Mouse (Mus musculus): ENCODE measurements at regions not wholly inside any gene's neighbourhood (a gene's known extent, or its start where the extent isn't known, plus 50 kb on each side); places are given as distances from the start of the nearest gene placed in this dataset.

DNA sequence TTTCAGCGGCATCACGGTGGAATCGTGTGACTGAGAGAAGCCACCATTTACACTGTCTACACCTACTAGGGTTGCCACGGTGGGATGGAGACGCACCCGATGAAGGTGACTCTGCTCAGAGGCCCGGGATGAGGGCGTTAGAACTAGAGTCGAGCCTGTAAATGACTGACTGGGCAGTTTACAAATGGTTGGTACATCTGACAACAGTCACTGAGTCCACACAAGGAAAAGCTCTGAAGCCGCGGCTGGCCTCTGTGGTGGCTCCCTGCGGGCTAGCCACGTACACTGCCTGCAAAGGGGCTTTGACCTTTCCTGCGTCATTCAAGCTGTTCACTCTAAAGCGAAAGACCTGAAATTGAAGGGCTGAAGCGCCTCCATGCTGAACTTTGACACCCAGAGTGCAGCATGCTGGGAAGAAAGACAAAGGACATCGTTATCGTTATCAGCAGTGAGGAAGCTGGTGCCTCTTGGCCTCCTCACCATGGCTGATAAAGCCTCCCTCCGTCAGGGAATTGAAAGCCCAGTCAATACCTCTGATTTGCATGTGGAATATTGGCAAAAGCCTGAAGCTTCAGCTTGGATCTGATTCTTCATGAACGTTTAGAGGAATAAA is 462.1 kb upstream of the Arglu1 start:
- 0 out of 2 replicates have a peak overlapping the region, but pooled peaks have one; percentile 4 for H3K27ac ChIP-seq (replicated peaks)
- H3K4me1 ChIP-seq, result peaks cover 26% of the 10 kb centered on the region
- H3K9me3 ChIP-seq (replicated peaks), result no peaks in the 10 kb centered on the region
- H3K36me3 ChIP-seq, result no peaks in the 10 kb centered on the region
- no peak overlapping the region for H3K4me3 ChIP-seq
- no peak for DNase-seq (ENCODE audit: low spot score)
- 72% methylated on average over 20 of the region's 20 CpGs for WGBS
- H3K27me3 ChIP-seq (ENCODE audit: low read depth, poor library complexity, severe bottlenecking), result 0 out of 2 replicates have a peak, but pooled peaks cover 7% of the 10 kb centered on the region

DNA sequence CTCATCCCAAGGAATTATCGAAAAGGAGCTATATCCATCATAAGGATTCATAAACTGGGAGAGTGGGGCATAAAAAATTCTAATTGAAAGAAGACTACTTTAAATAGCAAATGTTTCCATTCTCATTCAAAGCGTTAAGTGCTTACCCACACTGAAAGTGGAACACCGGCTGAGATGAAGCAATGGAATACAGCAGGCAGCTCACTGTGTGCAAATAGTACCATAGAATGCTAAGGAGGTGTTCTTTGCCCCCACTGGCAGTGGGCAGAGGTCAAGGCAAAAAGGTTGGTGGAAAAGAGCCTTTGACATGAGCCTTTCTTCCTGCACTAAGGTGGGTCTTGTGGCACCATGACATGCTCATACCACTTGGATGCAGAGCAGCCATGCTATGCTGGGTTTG is 454.0 kb upstream of the Arglu1 start:
- Histone ChIP-seq H3K27me3 (ENCODE audit: low read depth, poor library complexity, severe bottlenecking) (no peaks in the 10 kb centered on the region), H3K4me1 (no peaks in the 10 kb centered on the region), H3K9me3 (replicated peaks) (no peaks in the 10 kb centered on the region), H3K4me3 (no peak overlapping the region), H3K36me3 (no peaks in the 10 kb centered on the region), H3K27ac (replicated peaks) (no peak overlapping the region)
- no peak for DNase-seq (ENCODE audit: low spot score)
- WGBS, result 86% methylated on average over 3 of the region's 3 CpGs

GRCm38 (mm10) chr8:9139781-9140180 is 449.5 kb upstream of the Arglu1 start:
- H3K9me3 ChIP-seq (replicated peaks), result no peaks in the 10 kb centered on the region
- WGBS, result 76% methylated on average over 3 of the region's 3 CpGs
- H3K27me3 ChIP-seq (ENCODE audit: low read depth, poor library complexity, severe bottlenecking), result no peaks in the 10 kb centered on the region
- no peak overlapping the region for H3K4me3 ChIP-seq
- DNase-seq (ENCODE audit: low spot score), result no peak
- no peaks in the 10 kb centered on the region for H3K36me3 ChIP-seq
- H3K27ac ChIP-seq (replicated peaks), result no peak overlapping the region
- no peaks in the 10 kb centered on the region for H3K4me1 ChIP-seq

DNA sequence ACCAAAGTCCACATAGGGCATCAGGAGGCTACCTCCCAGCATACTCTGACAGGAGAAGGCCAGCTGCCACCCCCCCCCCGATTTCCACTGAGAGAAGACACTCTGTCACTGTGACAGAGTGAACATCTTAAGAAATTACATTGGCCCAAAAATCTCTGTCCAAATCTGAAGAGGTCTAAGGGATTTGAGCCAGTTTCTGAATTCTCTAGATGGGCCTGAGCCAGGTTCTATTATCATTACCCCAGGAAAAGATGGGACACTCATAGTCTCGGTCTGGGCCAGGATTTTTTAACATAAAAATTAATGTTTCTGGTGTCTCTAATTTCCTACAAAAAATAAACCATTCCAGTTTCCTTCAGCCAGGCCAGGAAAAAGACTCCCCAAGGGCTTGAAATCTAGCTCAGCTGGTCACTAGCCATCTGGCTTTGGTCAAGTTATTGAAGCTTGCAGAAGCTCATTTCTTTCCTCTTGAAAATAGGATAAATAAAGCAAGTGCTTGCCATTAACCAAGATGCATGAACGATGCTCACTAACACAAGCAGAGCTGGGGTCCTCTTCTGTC is 448.8 kb upstream of the Arglu1 start:
- H3K4me1 ChIP-seq, result no peaks in the 10 kb centered on the region
- no peaks in the 10 kb centered on the region for H3K9me3 ChIP-seq (replicated peaks)
- H3K36me3 ChIP-seq, result no peaks in the 10 kb centered on the region
- no peaks in the 10 kb centered on the region for H3K27me3 ChIP-seq (ENCODE audit: low read depth, poor library complexity, severe bottlenecking)
- no peak overlapping the region for H3K27ac ChIP-seq (replicated peaks)
- no peak overlapping the region for H3K4me3 ChIP-seq
- no peak for DNase-seq (ENCODE audit: low spot score)
- 78% methylated on average over 3 of the region's 3 CpGs for WGBS

- DNase-seq (ENCODE audit: low spot score), result no peak
- H3K9me3 ChIP-seq (replicated peaks), result no peaks in the 10 kb centered on the region
- H3K36me3 ChIP-seq, result no peaks in the 10 kb centered on the region
- no peak overlapping the region for H3K4me3 ChIP-seq
- no peak overlapping the region for H3K27ac ChIP-seq (replicated peaks)
- WGBS, result 72% methylated on average over 7 of the region's 7 CpGs
- H3K27me3 ChIP-seq (ENCODE audit: low read depth, poor library complexity, severe bottlenecking), result no peaks in the 10 kb centered on the region
- no peaks in the 10 kb centered on the region for H3K4me1 ChIP-seq
These were observed 443.4 kb upstream of the Arglu1 start for GRCm38 (mm10) chr8:9133758-9134157.

- Histone ChIP-seq H3K27ac (replicated peaks) (no peak overlapping the region), H3K4me1 (no peaks in the 10 kb centered on the region), H3K36me3 (no peaks in the 10 kb centered on the region), H3K27me3 (ENCODE audit: low read depth, poor library complexity, severe bottlenecking) (no peaks in the 10 kb centered on the region), H3K4me3 (no peak overlapping the region), H3K9me3 (replicated peaks) (no peaks in the 10 kb centered on the region)
- no peak for DNase-seq (ENCODE audit: low spot score)
- WGBS, result 83% methylated on average over 5 of the region's 5 CpGs
These were observed 442.4 kb upstream of the Arglu1 start for GRCm38 (mm10) chr8:9132612-9133218.

DNA sequence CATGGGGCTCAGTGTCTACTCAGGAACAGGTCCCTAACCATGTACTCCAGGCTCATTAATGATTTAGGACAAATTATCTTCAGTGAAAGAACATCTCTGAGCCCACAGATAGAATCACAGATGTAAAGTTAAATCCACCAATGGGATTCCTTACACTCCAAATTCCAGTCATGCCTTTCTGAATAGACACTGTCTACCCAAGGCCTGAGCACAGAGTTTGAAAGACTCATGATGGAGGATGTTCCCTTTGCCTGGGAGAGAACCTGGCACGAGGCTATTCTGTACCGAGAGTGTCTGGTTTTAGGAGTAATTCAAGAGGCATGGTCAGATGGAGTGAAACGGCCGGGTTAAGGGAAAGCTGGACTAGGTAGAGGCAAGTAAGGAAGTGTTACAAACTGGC is 440.9 kb upstream of the Arglu1 start:
- Histone ChIP-seq H3K27me3 (ENCODE audit: low read depth, poor library complexity, severe bottlenecking) (no peaks in the 10 kb centered on the region), H3K4me3 (no peak overlapping the region), H3K4me1 (no peaks in the 10 kb centered on the region), H3K36me3 (no peaks in the 10 kb centered on the region), H3K27ac (replicated peaks) (no peak overlapping the region), H3K9me3 (replicated peaks) (no peaks in the 10 kb centered on the region)
- 79% methylated on average over 4 of the region's 4 CpGs for WGBS
- no peak for DNase-seq (ENCODE audit: low spot score)

- Histone ChIP-seq H3K27ac (replicated peaks) (no peak overlapping the region), H3K27me3 (ENCODE audit: low read depth, poor library complexity, severe bottlenecking) (no peaks in the 10 kb centered on the region), H3K4me3 (no peak overlapping the region), H3K9me3 (replicated peaks) (no peaks in the 10 kb centered on the region), H3K4me1 (no peaks in the 10 kb centered on the region), H3K36me3 (no peaks in the 10 kb centered on the region)
- 90% methylated on average over 4 of the region's 4 CpGs for WGBS
- DNase-seq (ENCODE audit: low spot score), result no peak
These were observed 434.2 kb upstream of the Arglu1 start for GRCm38 (mm10) chr8:9124503-9124902.

GRCm38 (mm10) chr8:9117809-9118737 is 427.8 kb upstream of the Arglu1 start:
- H3K4me1 ChIP-seq, result no peaks in the 10 kb centered on the region
- H3K27ac ChIP-seq (replicated peaks), result no peak overlapping the region
- no peaks in the 10 kb centered on the region for H3K36me3 ChIP-seq
- 91% methylated on average over 27 of the region's 27 CpGs for WGBS
- no peak for DNase-seq (ENCODE audit: low spot score)
- no peak overlapping the region for H3K4me3 ChIP-seq
- H3K27me3 ChIP-seq (ENCODE audit: low read depth, poor library complexity, severe bottlenecking), result no peaks in the 10 kb centered on the region
- no peaks in the 10 kb centered on the region for H3K9me3 ChIP-seq (replicated peaks)

DNA sequence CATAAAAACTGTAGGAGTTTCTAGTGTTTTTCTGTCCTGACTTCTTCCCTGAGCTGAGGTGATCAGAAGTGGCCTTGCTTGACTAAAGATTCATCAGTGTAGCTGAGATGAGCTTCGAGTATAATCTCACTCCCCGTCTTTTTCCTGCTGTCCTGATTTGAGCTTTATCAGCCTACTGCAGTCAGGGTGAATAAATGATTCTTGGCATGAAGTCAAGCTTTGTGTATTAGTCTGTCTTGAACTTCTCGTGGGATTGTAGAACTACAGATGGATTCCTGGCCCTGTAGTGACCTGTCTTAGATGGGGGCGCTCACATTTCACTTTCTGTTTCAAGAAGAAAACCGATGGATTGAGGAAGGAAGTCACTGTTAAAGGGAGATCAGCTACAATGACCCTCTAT is 405.7 kb upstream of the Arglu1 start:
- no peaks in the 10 kb centered on the region for H3K27me3 ChIP-seq (ENCODE audit: low read depth, poor library complexity, severe bottlenecking)
- 91% methylated on average over 5 of the region's 5 CpGs for WGBS
- DNase-seq (ENCODE audit: low spot score), result no peak
- no peaks in the 10 kb centered on the region for H3K9me3 ChIP-seq (replicated peaks)
- no peaks in the 10 kb centered on the region for H3K4me1 ChIP-seq
- H3K4me3 ChIP-seq, result no peak overlapping the region
- H3K36me3 ChIP-seq, result no peaks in the 10 kb centered on the region
- no peak overlapping the region for H3K27ac ChIP-seq (replicated peaks)

- H3K27ac ChIP-seq (replicated peaks), result no peak overlapping the region
- no peaks in the 10 kb centered on the region for H3K27me3 ChIP-seq (ENCODE audit: low read depth, poor library complexity, severe bottlenecking)
- 83% methylated on average over 9 of the region's 9 CpGs for WGBS
- no peaks in the 10 kb centered on the region for H3K9me3 ChIP-seq (replicated peaks)
- H3K4me1 ChIP-seq, result no peaks in the 10 kb centered on the region
- DNase-seq (ENCODE audit: low spot score), result no peak
- no peaks in the 10 kb centered on the region for H3K36me3 ChIP-seq
- H3K4me3 ChIP-seq, result no peak overlapping the region
These were observed 403.7 kb upstream of the Arglu1 start for GRCm38 (mm10) chr8:9094002-9094401.

- Histone ChIP-seq H3K9me3 (replicated peaks) (no peaks in the 10 kb centered on the region), H3K4me3 (no peak overlapping the region), H3K27me3 (ENCODE audit: low read depth, poor library complexity, severe bottlenecking) (no peaks in the 10 kb centered on the region), H3K36me3 (no peaks in the 10 kb centered on the region), H3K27ac (replicated peaks) (no peak overlapping the region), H3K4me1 (no peaks in the 10 kb centered on the region)
- 83% methylated on average over 4 of the region's 4 CpGs for WGBS
- DNase-seq (ENCODE audit: low spot score), result no peak
These were observed 403.0 kb upstream of the Arglu1 start for GRCm38 (mm10) chr8:9093356-9093755.

GRCm38 (mm10) chr8:9072724-9073123 is 382.4 kb upstream of the Arglu1 start:
- Histone ChIP-seq H3K27ac (replicated peaks) (no peak overlapping the region), H3K36me3 (no peaks in the 10 kb centered on the region), H3K27me3 (ENCODE audit: low read depth, poor library complexity, severe bottlenecking) (no peaks in the 10 kb centered on the region), H3K9me3 (replicated peaks) (no peaks in the 10 kb centered on the region), H3K4me1 (peaks cover 12% of the 10 kb centered on the region), H3K4me3 (no peak overlapping the region)
- no peak for DNase-seq (ENCODE audit: low spot score)
- 88% methylated on average over 4 of the region's 4 CpGs for WGBS

Measured in midbrain, embryonic 10.5 days (tissue).